Mouse (Mus musculus): ENCODE results near the gene Moap1.

DNA sequence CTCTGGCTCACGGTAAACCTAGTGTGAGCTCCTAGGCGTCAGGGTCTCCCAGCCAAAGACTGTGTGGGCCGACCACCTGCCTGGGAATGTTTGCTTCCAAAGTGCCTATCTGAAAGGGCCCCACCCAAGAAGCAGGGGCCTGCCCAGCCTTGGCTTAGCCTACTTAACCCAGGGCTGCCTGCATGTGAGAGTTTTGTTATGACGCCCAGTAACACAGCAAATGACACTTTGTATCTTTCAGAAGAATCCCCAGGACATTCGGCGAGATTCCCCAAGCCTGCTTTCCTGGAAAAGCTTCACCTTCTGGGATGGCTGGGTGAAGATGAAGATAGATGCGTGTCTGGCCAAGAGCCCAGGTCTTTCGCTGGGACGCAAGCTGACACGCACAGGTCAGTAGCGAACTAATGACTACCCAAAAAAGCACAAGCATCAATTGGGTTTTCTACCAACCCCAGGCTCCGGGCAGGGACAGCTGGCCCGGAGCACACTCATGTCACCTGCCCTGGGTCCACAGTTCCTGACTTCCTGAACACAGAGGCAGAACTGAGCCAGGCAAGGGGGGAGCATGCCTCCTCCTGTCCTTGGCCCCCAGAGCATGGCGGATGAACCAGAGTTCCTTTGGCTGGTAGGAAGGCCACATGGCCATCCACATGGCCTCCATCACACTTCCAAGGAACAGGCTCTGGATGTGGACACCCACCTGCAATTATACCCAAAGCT lies 46.7 kb downstream of the Moap1 start:
- TF ChIP-seq POLR2A (IDR thresholded peaks at IDR 0.05; ENCODE audit: extremely low read depth, insufficient read depth, low read length) = no peak
- no peak for TF ChIP-seq CTCF (IDR thresholded peaks at IDR 0.05; ENCODE audit: extremely low read depth, insufficient read depth, low read length)

Measured in cortical plate, adult 2 months (tissue).